Mouse (Mus musculus) stomach, embryonic 15.5 days (tissue): ENCODE results near the gene Clstn1. TPM values are rescaled to one million over a fixed set of nuclear protein-coding genes. Genes with fewer than 3 reads are reported as not detected.

ENCODE experiments used
- ATAC-seq: fragments of 200-750 bp; cut with Nextera tagmentation; 2 replicates; pipeline ENCODE4 v1.8.0; 2017; ENCODE audit warnings: low read depth, moderate number of reproducible peaks, moderate TSS enrichment; ENCODE audit not compliant: insufficient read depth, low FRiP score
- H3K27ac ChIP-seq: fragments of 300-500 bp; sonication (generic); 2 replicates; pipeline ENCODE4 v1.5.1; 2015; ENCODE audit warnings: mild to moderate bottlenecking, inconsistent platforms
- H3K27me3 ChIP-seq: fragments of 300-500 bp; sonication (generic); replicated peaks from 2 replicates; pipeline ENCODE4 v1.6.1; 2015; ENCODE audit warnings: inconsistent platforms
- H3K36me3 ChIP-seq: fragments of 300-500 bp; sonication (generic); 2 replicates; pipeline ENCODE4 v1.6.1; 2015; ENCODE audit warnings: inconsistent platforms
- H3K4me1 ChIP-seq: fragments of 300-500 bp; sonication (generic); 2 replicates; pipeline ENCODE4 v1.6.1; 2015; ENCODE audit warnings: inconsistent platforms
- H3K4me2 ChIP-seq: fragments of 300-500 bp; sonication (generic); 2 replicates; pipeline ENCODE4 v1.6.1; 2015; ENCODE audit warnings: mild to moderate bottlenecking, inconsistent platforms
- H3K4me3 ChIP-seq: fragments of 300-500 bp; sonication (generic); replicated peaks from 2 replicates; pipeline ENCODE4 v1.5.1; 2015; ENCODE audit warnings: inconsistent platforms
- H3K9ac ChIP-seq: fragments of 300-500 bp; sonication (generic); 2 replicates; pipeline ENCODE4 v1.6.1; 2015; ENCODE audit warnings: inconsistent platforms
- H3K9me3 ChIP-seq: fragments of 300-500 bp; sonication (generic); 2 replicates; pipeline ENCODE4 v1.6.1; 2016; ENCODE audit warnings: inconsistent platforms
- WGBS: fragments of 180-500 bp; shearing (Covaris S2); methylation state at CpG from one replicate; pipeline ENCODE4 v1.1.7; 2015; 5-methylcytosine and 5-hydroxymethylcytosine counted together
- polyA plus RNA-seq: library from polyadenylated mRNA; unstranded; fragments of >200 nt; fragmentation: Nextera tagmentation; extraction: Ambion mirVana; gene quantifications from 2 replicates; pipeline ENCODE4 v1.2.1, GENCODE M21; 2015

Clstn1 gene
- polyA plus RNA-seq, 1 experiment from 2014 or later, result 47.0 TPM

DNA sequence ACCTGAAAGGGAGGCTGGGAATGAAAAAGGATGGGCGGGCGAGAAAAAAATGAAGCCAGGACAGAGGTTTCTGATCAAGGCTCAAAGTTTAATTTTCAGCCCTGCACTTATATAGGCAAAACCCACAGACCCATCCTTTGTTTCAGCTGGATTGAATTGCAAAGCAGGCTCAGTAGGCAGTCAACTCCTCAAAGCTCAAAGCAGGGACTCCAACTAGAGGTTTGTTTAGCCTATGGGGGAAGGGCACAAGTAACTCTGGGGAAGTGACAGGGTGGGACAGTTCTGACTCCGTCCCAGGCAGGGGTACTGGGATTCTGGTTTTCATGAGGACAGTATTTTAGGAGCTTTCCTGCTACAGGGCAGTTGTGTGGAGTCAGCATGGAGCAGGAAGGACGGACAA is 35.0 kb downstream of the Clstn1 start:
- WGBS, result 73% methylated on average over 4 of the region's 4 CpGs
- no peak for ATAC-seq
- H3K27ac ChIP-seq, result no peak overlapping the region

DNA sequence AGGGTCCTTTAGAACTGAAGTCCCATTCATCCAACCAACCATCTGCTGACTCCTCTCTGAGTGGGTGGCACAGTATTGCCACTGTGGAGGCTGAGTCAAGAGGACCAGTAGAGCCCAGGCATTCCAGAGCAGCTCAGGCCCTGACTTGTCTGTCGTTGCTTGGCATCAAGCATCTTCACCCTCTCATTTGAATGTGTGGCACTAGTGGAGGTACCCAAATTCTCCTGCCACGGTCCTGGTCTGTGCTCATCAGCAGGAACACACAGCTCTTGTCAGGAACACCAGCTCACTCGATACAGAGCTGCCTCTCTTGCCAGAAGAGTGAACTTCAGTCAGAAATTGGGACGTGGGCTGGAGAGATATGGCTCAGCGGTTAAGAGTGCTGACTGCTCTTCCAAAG is 37.4 kb downstream of the Clstn1 start:
- ATAC-seq, result no peak

More for the DNA sequence above, 35.0 kb downstream of the Clstn1 start:
- H3K4me2 ChIP-seq, result no peak overlapping the region
- no peaks in the 10 kb centered on the region for H3K27me3 ChIP-seq
- H3K9ac ChIP-seq, result no peak overlapping the region
- H3K4me3 ChIP-seq, result no peak overlapping the region
- H3K4me1 ChIP-seq, result no peaks in the 10 kb centered on the region; the same call in 1 of the 2 replicates
- H3K36me3 ChIP-seq, result peaks cover 6% of the 10 kb centered on the region; the same call in 1 of the 2 replicates
- no peaks in the 10 kb centered on the region for H3K9me3 ChIP-seq

GRCm38 (mm10) chr4:149626809-149627208 is 40.5 kb downstream of the Clstn1 start:
- Histone ChIP-seq H3K9ac (no peak overlapping the region), H3K27ac (no peak overlapping the region), H3K4me2 (no peak overlapping the region), H3K9me3 (no peaks in the 10 kb centered on the region), H3K36me3 (peaks cover 10% of the 10 kb centered on the region), H3K27me3 (no peaks in the 10 kb centered on the region), H3K4me3 (no peak overlapping the region), H3K4me1 (no peaks in the 10 kb centered on the region)
- whole genome bisulfite sequencing, result 83% methylated on average over 17 of the region's 17 CpGs
- no peak for ATAC-seq

More for the DNA sequence above, 37.4 kb downstream of the Clstn1 start:
- Histone ChIP-seq H3K27me3 (no peaks in the 10 kb centered on the region), H3K4me2 (no peak overlapping the region), H3K4me3 (no peak overlapping the region), H3K36me3 (0 out of 2 replicates have a peak, but pooled peaks cover 3% of the 10 kb centered on the region), H3K9me3 (no peaks in the 10 kb centered on the region), H3K9ac (no peak overlapping the region), H3K27ac (no peak overlapping the region), H3K4me1 (no peaks in the 10 kb centered on the region; the same call in 1 of the 2 replicates)
- WGBS, result 84% methylated on average over 5 of the region's 5 CpGs

DNA sequence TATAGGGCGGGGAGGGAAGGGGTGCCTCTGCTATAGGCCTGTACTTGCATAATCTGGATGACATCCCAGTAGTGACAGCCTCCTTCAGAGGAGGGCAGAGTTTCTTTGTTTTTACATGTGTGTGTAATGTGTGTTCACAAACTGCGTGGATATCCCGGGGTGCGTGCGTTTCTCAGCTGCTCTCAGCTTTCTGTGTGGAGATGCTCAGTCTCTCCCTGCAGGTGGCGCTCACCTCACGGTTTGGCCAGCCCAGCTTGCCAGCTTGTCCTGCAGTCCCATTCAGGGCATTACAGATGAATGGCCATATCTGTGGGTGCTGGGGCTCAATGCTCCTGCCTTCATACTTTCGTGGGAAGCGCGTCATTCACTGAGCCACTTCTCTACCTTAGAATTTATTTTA is 42.1 kb downstream of the Clstn1 start:
- Histone ChIP-seq H3K4me3 (no peak overlapping the region), H3K4me2 (no peak overlapping the region), H3K9ac (no peak overlapping the region), H3K36me3 (peaks cover 20% of the 10 kb centered on the region), H3K27me3 (no peaks in the 10 kb centered on the region), H3K27ac (no peak overlapping the region), H3K4me1 (no peaks in the 10 kb centered on the region), H3K9me3 (no peaks in the 10 kb centered on the region)
- 76% methylated on average over 10 of the region's 10 CpGs for WGBS
- ATAC-seq, result no peak

DNA sequence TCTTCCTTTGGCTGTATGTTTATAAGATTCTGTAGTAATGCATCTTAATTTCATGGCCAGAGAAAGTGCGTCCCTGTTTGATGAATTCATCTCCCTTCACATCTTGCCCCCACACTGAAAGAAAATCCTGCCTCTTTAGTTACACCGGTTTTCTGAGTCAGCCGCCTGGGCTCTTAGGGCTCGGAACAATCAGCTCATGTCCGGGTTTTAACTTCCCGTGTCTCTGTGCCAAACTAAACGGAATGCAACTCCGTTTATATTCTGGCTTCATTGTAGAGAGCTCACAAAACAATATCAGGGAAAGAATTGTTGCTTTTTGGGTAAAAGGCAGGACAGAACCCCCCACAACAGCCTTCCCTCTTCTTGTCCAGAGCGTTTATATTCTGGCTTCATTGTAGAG is 42.5 kb downstream of the Clstn1 start:
- Histone ChIP-seq H3K27me3 (no peaks in the 10 kb centered on the region), H3K4me1 (no peaks in the 10 kb centered on the region), H3K27ac (no peak overlapping the region), H3K4me2 (no peak overlapping the region), H3K9me3 (no peaks in the 10 kb centered on the region), H3K9ac (no peak overlapping the region), H3K4me3 (no peak overlapping the region), H3K36me3 (peaks cover 20% of the 10 kb centered on the region)
- ATAC-seq, result no peak
- 67% methylated on average over 9 of the region's 9 CpGs for WGBS

DNA sequence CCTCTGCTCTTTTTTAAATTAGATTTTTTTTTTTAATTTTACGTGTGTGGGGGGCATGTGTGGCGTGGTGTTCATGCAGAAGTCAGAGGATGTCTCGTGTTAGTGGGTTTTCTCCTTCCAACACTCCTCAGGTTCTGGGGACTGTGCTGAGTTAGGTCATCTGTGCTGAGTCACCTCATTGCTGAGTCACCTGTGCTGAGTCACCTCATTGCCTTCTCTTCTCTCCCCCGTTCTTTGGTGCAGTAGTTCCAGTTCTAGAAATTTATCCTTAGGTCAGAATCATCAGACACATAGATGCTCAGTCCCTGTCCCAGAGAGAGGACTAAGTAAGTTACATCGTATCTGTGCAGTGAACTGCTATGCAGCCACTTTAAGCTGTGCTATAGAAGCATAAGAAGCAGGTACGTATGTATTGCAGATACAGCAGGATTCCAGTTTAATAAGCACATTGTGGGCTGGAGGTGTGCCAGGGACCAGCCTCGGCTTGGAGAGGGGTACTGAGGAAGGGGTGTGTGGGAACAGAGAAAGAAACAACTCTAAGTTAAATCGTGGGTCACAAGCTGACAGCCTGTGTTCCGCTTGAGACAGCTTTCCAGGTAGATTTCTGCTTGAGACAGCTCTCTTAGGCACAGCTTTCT is 46.5 kb downstream of the Clstn1 start:
- Histone ChIP-seq H3K4me2 (no peak overlapping the region), H3K36me3 (peaks cover 34% of the 10 kb centered on the region), H3K4me1 (no peaks in the 10 kb centered on the region), H3K9ac (no peak overlapping the region), H3K27ac (no peak overlapping the region), H3K4me3 (no peak overlapping the region), H3K9me3 (no peaks in the 10 kb centered on the region), H3K27me3 (no peaks in the 10 kb centered on the region)
- no peak for ATAC-seq
- WGBS, result 84% methylated on average over 9 of the region's 9 CpGs

DNA sequence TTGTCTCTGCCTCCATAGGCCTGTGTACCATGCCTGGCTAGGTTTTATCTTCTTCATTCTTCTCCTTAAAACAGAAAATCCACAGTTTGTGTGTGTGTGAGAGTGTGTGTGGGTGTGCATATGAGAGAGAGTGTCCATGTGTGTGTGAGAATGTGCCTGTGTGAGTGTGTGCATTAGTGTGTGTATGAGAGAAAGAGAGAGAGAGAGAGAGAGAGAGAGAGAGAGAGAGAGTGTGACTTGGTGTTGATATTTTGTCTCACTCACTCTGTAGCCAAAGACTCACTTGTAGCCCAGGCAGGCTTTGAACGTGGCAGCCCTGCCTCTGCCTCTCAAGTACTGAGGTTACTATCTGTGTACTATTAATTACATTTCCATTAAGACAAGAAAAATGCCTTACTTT is 47.9 kb downstream of the Clstn1 start:
- H3K4me3 ChIP-seq, result no peak overlapping the region
- 76% methylated on average over 1 of the region's 1 CpGs for WGBS
- no peaks in the 10 kb centered on the region for H3K27me3 ChIP-seq
- H3K27ac ChIP-seq, result no peak overlapping the region
- H3K9me3 ChIP-seq, result no peaks in the 10 kb centered on the region
- H3K36me3 ChIP-seq, result peaks cover 38% of the 10 kb centered on the region
- H3K4me2 ChIP-seq, result no peak overlapping the region
- no peak for ATAC-seq
- no peaks in the 10 kb centered on the region for H3K4me1 ChIP-seq
- no peak overlapping the region for H3K9ac ChIP-seq

DNA sequence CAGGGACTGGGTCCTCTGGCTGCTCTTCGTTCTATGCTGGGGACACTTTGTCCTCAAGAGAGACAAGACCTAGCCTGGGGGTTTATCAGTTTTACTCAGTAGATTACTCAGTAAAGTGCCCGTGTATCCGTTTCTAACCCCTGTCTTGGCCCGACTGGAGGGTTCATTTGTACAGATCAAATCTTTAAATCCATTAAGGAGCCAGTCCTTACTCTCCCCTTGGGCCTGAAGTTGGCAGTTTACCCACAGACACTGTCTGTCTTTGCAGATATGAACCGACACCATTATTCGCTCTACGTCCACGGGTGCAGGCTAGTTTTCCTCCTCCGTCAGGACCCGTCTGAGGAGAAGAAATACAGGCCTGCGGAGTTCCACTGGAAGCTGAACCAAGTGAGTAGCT is 48.7 kb downstream of the Clstn1 start:
- no peak for ATAC-seq
- H3K9me3 ChIP-seq, result no peaks in the 10 kb centered on the region
- H3K27ac ChIP-seq, result no peak overlapping the region
- no peaks in the 10 kb centered on the region for H3K4me1 ChIP-seq
- no peaks in the 10 kb centered on the region for H3K27me3 ChIP-seq
- H3K4me2 ChIP-seq, result no peak overlapping the region
- whole genome bisulfite sequencing, result 86% methylated on average over 11 of the region's 11 CpGs
- H3K9ac ChIP-seq, result no peak overlapping the region
- H3K36me3 ChIP-seq, result peaks cover 38% of the 10 kb centered on the region
- H3K4me3 ChIP-seq, result no peak overlapping the region

- no peaks in the 10 kb centered on the region for H3K27me3 ChIP-seq
- H3K9ac ChIP-seq, result no peak overlapping the region
- WGBS, result 91% methylated on average over 8 of the region's 8 CpGs
- no peak overlapping the region for H3K27ac ChIP-seq
- H3K9me3 ChIP-seq, result no peaks in the 10 kb centered on the region
- no peak overlapping the region for H3K4me2 ChIP-seq
- no peak for ATAC-seq
- H3K4me3 ChIP-seq, result no peak overlapping the region
- peaks cover 39% of the 10 kb centered on the region for H3K36me3 ChIP-seq
- 0 out of 2 replicates have a peak, but pooled peaks cover 3% of the 10 kb centered on the region for H3K4me1 ChIP-seq
Observed at GRCm38 (mm10) chr4:149635915-149636415, 49.7 kb downstream of the Clstn1 start.

DNA sequence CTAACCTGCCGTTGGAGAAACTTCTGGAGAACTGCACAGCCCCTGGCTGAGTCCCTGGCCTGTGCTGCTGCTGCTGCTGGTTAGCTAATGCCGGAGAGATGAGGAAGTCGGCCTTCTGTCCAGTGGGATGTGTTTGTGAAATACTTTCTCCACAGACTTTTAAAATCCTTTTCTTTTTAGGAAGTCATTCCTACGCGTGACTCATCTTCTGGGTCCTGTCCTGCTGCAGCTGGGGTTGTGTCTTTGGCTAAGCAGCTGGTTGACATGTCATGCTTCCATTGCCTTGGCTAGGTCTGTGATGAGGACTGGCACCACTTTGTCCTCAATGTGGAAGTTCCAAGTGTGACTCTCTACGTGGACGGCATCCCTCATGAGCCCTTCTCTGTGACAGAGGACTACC is 51.7 kb downstream of the Clstn1 start:
- H3K9ac ChIP-seq, result no peak overlapping the region
- H3K4me1 ChIP-seq, result 0 out of 2 replicates have a peak, but pooled peaks cover 3% of the 10 kb centered on the region
- H3K36me3 ChIP-seq, result peaks cover 37% of the 10 kb centered on the region
- no peaks in the 10 kb centered on the region for H3K27me3 ChIP-seq
- no peak overlapping the region for H3K4me3 ChIP-seq
- no peak overlapping the region for H3K4me2 ChIP-seq
- no peak overlapping the region for H3K27ac ChIP-seq
- ATAC-seq, result no peak
- 84% methylated on average over 7 of the region's 7 CpGs for WGBS
- no peaks in the 10 kb centered on the region for H3K9me3 ChIP-seq

DNA sequence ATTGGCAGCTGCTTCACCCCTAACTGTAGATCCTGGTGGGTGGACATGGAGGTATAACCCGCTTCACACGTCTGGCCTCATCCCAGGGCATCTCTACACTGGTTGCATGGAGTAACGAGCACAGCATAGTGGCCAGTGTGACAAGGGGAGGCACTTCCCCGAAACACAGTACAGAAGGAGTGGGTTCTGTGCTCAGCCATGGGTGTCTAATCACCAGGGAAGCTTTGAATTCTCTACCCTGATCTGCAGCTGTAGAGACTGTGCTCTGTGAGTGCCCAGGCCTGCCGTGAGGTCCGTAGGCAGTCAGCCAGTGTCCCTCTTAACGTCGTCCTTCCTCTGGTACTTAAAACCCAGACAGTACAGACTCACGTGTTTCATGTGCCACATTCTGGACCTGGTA is 54.6 kb downstream of the Clstn1 start:
- H3K9ac ChIP-seq, result no peak overlapping the region
- 77% methylated on average over 9 of the region's 9 CpGs for WGBS
- no peak overlapping the region for H3K27ac ChIP-seq

DNA sequence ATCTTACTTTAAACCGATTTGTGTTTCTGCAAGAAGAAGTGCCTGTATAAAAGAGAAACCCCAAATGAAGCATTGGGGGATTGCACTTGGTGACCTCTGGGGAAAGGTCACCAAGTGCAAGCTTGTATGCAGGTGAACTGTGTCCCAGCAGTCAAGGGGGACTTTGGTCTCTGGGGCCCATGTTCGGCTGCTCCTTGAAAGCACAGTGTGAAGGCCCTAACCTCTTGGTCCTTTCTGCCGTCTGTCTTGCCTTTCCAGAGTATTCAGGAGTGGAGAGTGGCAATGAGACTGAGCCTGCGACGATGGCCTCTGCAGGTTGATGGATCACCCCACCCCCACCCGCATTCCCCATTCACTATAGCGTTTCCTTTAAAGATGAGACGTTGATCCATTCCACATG is 55.1 kb downstream of the Clstn1 start:
- H3K4me1 ChIP-seq, result 0 out of 2 replicates have a peak, but pooled peaks cover 3% of the 10 kb centered on the region
- WGBS, result 45% methylated on average over 8 of the region's 8 CpGs
- ATAC-seq, result no peak
- H3K9ac ChIP-seq, result no peak overlapping the region
- no peaks in the 10 kb centered on the region for H3K27me3 ChIP-seq
- H3K36me3 ChIP-seq, result peaks cover 39% of the 10 kb centered on the region
- H3K4me3 ChIP-seq, result no peak overlapping the region
- H3K27ac ChIP-seq, result no peak overlapping the region
- no peaks in the 10 kb centered on the region for H3K9me3 ChIP-seq
- no peak overlapping the region for H3K4me2 ChIP-seq

More for the DNA sequence above, 54.6 kb downstream of the Clstn1 start:
- no peak for ATAC-seq
- H3K27me3 ChIP-seq, result no peaks in the 10 kb centered on the region
- H3K36me3 ChIP-seq, result peaks cover 39% of the 10 kb centered on the region
- H3K4me1 ChIP-seq, result 0 out of 2 replicates have a peak, but pooled peaks cover 3% of the 10 kb centered on the region
- no peak overlapping the region for H3K4me2 ChIP-seq
- H3K9me3 ChIP-seq, result no peaks in the 10 kb centered on the region
- no peak overlapping the region for H3K4me3 ChIP-seq
